Mouse (Mus musculus) E14TG2a.4 (cell line): ENCODE measurements around the gene Scube2.

Source experiments
- CTCF ChIP-seq: conservative IDR thresholded peaks from 2 replicates; pipeline ENCODE4 v1.5.1; 2014; ENCODE audit warnings: low read length
- POU5F1 ChIP-seq: IDR thresholded peaks from 2 replicates; pipeline ENCODE4 v1.6.1; 2014; ENCODE audit warnings: low read length, borderline replicate concordance

- TF ChIP-seq CTCF (no peak), POU5F1 (no peak)
These were observed 77.6 kb downstream of the Scube2 start for GRCm38 (mm10) chr7:109787860-109788259.
